Mouse (Mus musculus) forebrain, embryonic 15.5 days (tissue): ENCODE measurements at regions not wholly inside any gene's neighbourhood (a gene's known extent, or its start where the extent isn't known, plus 50 kb on each side); places are given as distances from the start of the nearest gene placed in this dataset.

Experiments used
- ATAC-seq: fragments of 200-750 bp; cut with Nextera tagmentation; replicated peaks from 2 replicates; pipeline ENCODE4 v1.8.0; 2017; ENCODE audit warnings: mild to moderate bottlenecking, moderate TSS enrichment, moderate library complexity
- H3K27ac ChIP-seq: fragments of 300-500 bp; sonication (generic); replicated peaks from 2 replicates; pipeline ENCODE4 v1.5.1; 2015; ENCODE audit warnings: mild to moderate bottlenecking, inconsistent platforms
- H3K27me3 ChIP-seq: fragments of 300-500 bp; sonication (generic); 2 replicates; pipeline ENCODE4 v1.6.1; 2015; ENCODE audit warnings: inconsistent platforms
- H3K36me3 ChIP-seq: fragments of 300-500 bp; sonication (generic); 2 replicates; pipeline ENCODE4 v1.6.1; 2015; ENCODE audit warnings: mild to moderate bottlenecking, inconsistent platforms
- H3K4me1 ChIP-seq: fragments of 300-500 bp; sonication (generic); 2 replicates; pipeline ENCODE4 v1.6.1; 2015; ENCODE audit warnings: inconsistent platforms
- H3K4me2 ChIP-seq: fragments of 300-500 bp; sonication (generic); replicated peaks from 2 replicates; pipeline ENCODE4 v1.6.1; 2015; ENCODE audit warnings: mild to moderate bottlenecking, inconsistent platforms
- H3K4me3 ChIP-seq: fragments of 300-500 bp; sonication (generic); 2 replicates; pipeline ENCODE4 v1.5.1; 2015; ENCODE audit warnings: mild to moderate bottlenecking, inconsistent platforms
- H3K9ac ChIP-seq: fragments of 300-500 bp; sonication (generic); replicated peaks from 2 replicates; pipeline ENCODE4 v1.6.1; 2015; ENCODE audit warnings: mild to moderate bottlenecking, inconsistent platforms
- H3K9me3 ChIP-seq: fragments of 300-500 bp; sonication (generic); 2 replicates; pipeline ENCODE4 v1.6.1; 2016; ENCODE audit warnings: inconsistent platforms
- WGBS: fragments of 180-500 bp; shearing (Covaris S2); methylation state at CpG from one replicate; pipeline ENCODE4 v1.1.7; 2015; ENCODE audit warnings: mixed read lengths; 5-methylcytosine and 5-hydroxymethylcytosine counted together

DNA sequence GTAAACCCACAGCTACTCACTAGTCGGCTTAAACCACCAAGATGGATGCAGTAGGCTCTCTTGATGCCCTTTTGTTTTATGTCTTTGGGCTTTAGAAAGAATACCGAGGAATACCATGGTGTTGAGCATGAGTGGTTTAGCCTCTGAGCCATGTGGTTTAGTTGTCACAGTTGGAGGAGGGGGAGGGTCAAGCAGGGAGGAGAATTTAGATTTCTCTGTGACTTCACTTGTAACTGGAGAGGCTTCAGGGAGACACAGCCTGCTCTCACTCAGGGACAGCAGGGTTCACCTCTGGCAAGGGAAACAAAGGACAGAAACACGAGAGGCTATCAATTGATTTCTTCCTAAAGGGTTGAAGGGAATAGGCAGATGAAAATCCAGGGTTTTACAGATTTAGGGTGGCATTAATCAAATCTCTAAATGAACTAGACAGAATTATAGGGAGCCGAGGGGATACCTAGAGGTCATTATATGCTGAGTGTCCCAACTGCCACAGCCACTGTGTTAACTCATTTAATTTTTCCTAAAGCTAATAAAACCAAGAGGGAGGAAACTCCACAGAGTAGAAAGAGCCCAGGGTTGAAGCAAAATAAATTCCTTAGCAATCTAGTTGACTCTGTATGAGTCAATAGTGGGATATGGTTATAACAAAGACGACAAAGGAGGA lies 2113.7 kb upstream of the 5930422O12Rik start:
- Histone ChIP-seq H3K27ac (no peak overlapping the region), H3K27me3 (no peaks in the 10 kb centered on the region), H3K4me1 (0 out of 2 replicates have a peak, but pooled peaks cover 6% of the 10 kb centered on the region), H3K9ac (no peak overlapping the region), H3K36me3 (no peaks in the 10 kb centered on the region), H3K4me3 (no peak overlapping the region), H3K9me3 (no peaks in the 10 kb centered on the region), H3K4me2 (no peak overlapping the region)
- 47% methylated on average over 5 of the region's 5 CpGs for WGBS
- ATAC-seq, result no peak

GRCm38 (mm10) chr8:31315359-31315705 lies 2113.2 kb upstream of the 5930422O12Rik start:
- Histone ChIP-seq H3K4me2 (no peak overlapping the region), H3K36me3 (no peaks in the 10 kb centered on the region), H3K27me3 (no peaks in the 10 kb centered on the region), H3K27ac (no peak overlapping the region), H3K4me1 (0 out of 2 replicates have a peak, but pooled peaks cover 6% of the 10 kb centered on the region), H3K9ac (no peak overlapping the region), H3K4me3 (no peak overlapping the region), H3K9me3 (no peaks in the 10 kb centered on the region)
- peak; percentile 61; the same call in 1 of the 2 replicates for ATAC-seq
- WGBS, result 34% methylated on average over 8 of the region's 8 CpGs

GRCm38 (mm10) chr8:31333545-31334297 lies 2094.8 kb upstream of the 5930422O12Rik start:
- Histone ChIP-seq H3K9me3 (no peaks in the 10 kb centered on the region), H3K4me2 (no peak overlapping the region), H3K36me3 (no peaks in the 10 kb centered on the region), H3K4me3 (no peak overlapping the region), H3K9ac (no peak overlapping the region), H3K27me3 (no peaks in the 10 kb centered on the region), H3K4me1 (no peaks in the 10 kb centered on the region), H3K27ac (no peak overlapping the region)
- 85% methylated on average over 7 of the region's 7 CpGs for WGBS
- no peak; the same call in 1 of the 2 replicates for ATAC-seq

- Histone ChIP-seq H3K27ac (no peak overlapping the region), H3K4me2 (no peak overlapping the region), H3K9ac (no peak overlapping the region), H3K4me3 (no peak overlapping the region), H3K36me3 (no peaks in the 10 kb centered on the region), H3K4me1 (no peaks in the 10 kb centered on the region), H3K27me3 (no peaks in the 10 kb centered on the region), H3K9me3 (no peaks in the 10 kb centered on the region)
- 80% methylated on average over 4 of the region's 4 CpGs for WGBS
- ATAC-seq, result no peak
These were observed 2080.0 kb upstream of the 5930422O12Rik start for GRCm38 (mm10) chr8:31348504-31348903.

- Histone ChIP-seq H3K9ac (no peak overlapping the region), H3K4me3 (no peak overlapping the region), H3K36me3 (no peaks in the 10 kb centered on the region), H3K9me3 (no peaks in the 10 kb centered on the region), H3K27me3 (no peaks in the 10 kb centered on the region), H3K4me1 (no peaks in the 10 kb centered on the region), H3K27ac (no peak overlapping the region), H3K4me2 (no peak overlapping the region)
- ATAC-seq, result no peak
- 29% methylated on average over 5 of the region's 5 CpGs for WGBS
These were observed 2058.9 kb upstream of the 5930422O12Rik start for GRCm38 (mm10) chr8:31369636-31370035.

- H3K27ac ChIP-seq, result no peak overlapping the region
- ATAC-seq, result no peak; the same call in 1 of the 2 replicates
- 56% methylated on average over 3 of the region's 3 CpGs for WGBS
These were observed 2058.1 kb upstream of the 5930422O12Rik start for GRCm38 (mm10) chr8:31370137-31371010.

DNA sequence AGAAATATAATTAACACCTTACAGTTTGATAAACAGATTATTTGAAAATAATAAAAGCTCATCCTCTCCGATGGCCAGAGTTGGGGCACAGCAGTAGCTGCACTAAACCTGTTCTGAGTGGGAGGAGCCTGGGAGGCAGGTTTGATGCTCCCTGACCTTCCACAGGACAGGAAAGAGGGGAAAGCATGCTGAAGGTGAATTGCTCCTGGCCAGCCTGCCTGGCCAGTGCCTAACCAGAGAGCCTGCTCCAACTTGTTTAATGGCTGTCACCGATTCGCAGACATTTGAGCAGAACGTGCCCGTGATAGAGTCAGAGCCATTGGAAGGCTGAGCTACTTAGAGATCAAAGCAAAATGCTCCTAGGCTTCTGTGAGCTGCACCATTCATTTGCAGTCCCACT lies 2056.9 kb upstream of the 5930422O12Rik start:
- no peak for ATAC-seq
- Histone ChIP-seq H3K9me3 (no peaks in the 10 kb centered on the region), H3K27me3 (no peaks in the 10 kb centered on the region), H3K4me2 (no peak overlapping the region), H3K4me1 (no peaks in the 10 kb centered on the region), H3K36me3 (no peaks in the 10 kb centered on the region), H3K27ac (no peak overlapping the region), H3K4me3 (no peak overlapping the region), H3K9ac (no peak overlapping the region)
- 53% methylated on average over 5 of the region's 5 CpGs for WGBS

More at GRCm38 (mm10) chr8:31370137-31371010, 2058.1 kb upstream of the 5930422O12Rik start:
- H3K27me3 ChIP-seq, result no peaks in the 10 kb centered on the region
- H3K4me1 ChIP-seq, result no peaks in the 10 kb centered on the region
- H3K9me3 ChIP-seq, result no peaks in the 10 kb centered on the region
- H3K4me3 ChIP-seq, result no peak overlapping the region
- no peak overlapping the region for H3K4me2 ChIP-seq
- H3K36me3 ChIP-seq, result no peaks in the 10 kb centered on the region
- H3K9ac ChIP-seq, result no peak overlapping the region

GRCm38 (mm10) chr8:31372397-31372796 lies 2056.1 kb upstream of the 5930422O12Rik start:
- Histone ChIP-seq H3K4me3 (no peak overlapping the region), H3K9ac (no peak overlapping the region), H3K27ac (no peak overlapping the region), H3K36me3 (no peaks in the 10 kb centered on the region), H3K4me1 (no peaks in the 10 kb centered on the region), H3K9me3 (no peaks in the 10 kb centered on the region), H3K4me2 (no peak overlapping the region), H3K27me3 (no peaks in the 10 kb centered on the region)
- ATAC-seq, result 0 out of 2 replicates have a peak, but pooled peaks have one; percentile 46
- 63% methylated on average over 2 of the region's 2 CpGs for WGBS

GRCm38 (mm10) chr8:31373140-31373787 lies 2055.2 kb upstream of the 5930422O12Rik start:
- Histone ChIP-seq H3K4me2 (no peak overlapping the region), H3K36me3 (no peaks in the 10 kb centered on the region), H3K9me3 (no peaks in the 10 kb centered on the region), H3K27me3 (no peaks in the 10 kb centered on the region), H3K27ac (no peak overlapping the region), H3K4me1 (no peaks in the 10 kb centered on the region), H3K9ac (no peak overlapping the region), H3K4me3 (no peak overlapping the region)
- 78% methylated on average over 6 of the region's 6 CpGs for WGBS
- no peak for ATAC-seq

- no peaks in the 10 kb centered on the region for H3K36me3 ChIP-seq
- no peak for ATAC-seq
- no peak overlapping the region for H3K27ac ChIP-seq
- no peaks in the 10 kb centered on the region for H3K27me3 ChIP-seq
- H3K9ac ChIP-seq, result no peak overlapping the region
- no peaks in the 10 kb centered on the region for H3K4me1 ChIP-seq
- H3K9me3 ChIP-seq, result no peaks in the 10 kb centered on the region
- 75% methylated on average over 2 of the region's 2 CpGs for WGBS
- H3K4me2 ChIP-seq, result no peak overlapping the region
- H3K4me3 ChIP-seq, result no peak overlapping the region
These were observed 2050.7 kb upstream of the 5930422O12Rik start for GRCm38 (mm10) chr8:31377698-31378334.

DNA sequence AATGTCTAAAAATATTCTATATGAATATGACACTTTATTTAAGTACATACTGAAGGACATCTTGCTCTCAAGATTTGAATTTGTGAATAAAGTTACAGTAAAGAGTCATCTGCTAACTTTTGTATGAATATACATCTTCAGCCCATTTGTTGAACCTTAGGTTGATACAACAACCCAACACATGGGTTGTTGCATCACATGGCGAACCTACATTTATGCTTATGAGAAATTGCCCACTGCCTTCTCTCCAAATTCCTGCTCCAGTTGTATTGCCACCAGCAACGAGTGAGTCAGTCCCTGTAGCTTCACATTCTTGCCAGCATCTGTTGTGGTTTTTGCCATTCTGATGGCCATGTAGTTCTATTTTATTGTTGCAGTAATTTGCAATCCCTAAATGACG lies 2023.7 kb upstream of the 5930422O12Rik start:
- ATAC-seq, result no peak
- Histone ChIP-seq H3K36me3 (no peaks in the 10 kb centered on the region), H3K4me1 (no peaks in the 10 kb centered on the region), H3K9ac (no peak overlapping the region), H3K27me3 (no peaks in the 10 kb centered on the region), H3K27ac (no peak overlapping the region), H3K4me3 (no peak overlapping the region), H3K9me3 (no peaks in the 10 kb centered on the region), H3K4me2 (no peak overlapping the region)
- 83% methylated on average over 3 of the region's 3 CpGs for WGBS
